Mouse (Mus musculus) small intestine, adult 2 months (tissue): Measurements from ENCODE around the gene Pitpnb.

Experiments used
- CTCF ChIP-seq: fragments of 200-500 bp; IDR thresholded peaks from 2 replicates; pipeline ENCODE4 v1.5.1; 2012; ENCODE audit warnings: low read depth, mild to moderate bottlenecking, control low read depth, inconsistent platforms, low read length, moderate library complexity, mixed read lengths; ENCODE audit not compliant: insufficient replicate concordance, insufficient read length; ENCODE audit errors: extremely low read depth
- POLR2A ChIP-seq: fragments of 200-500 bp; IDR thresholded peaks from 2 replicates; pipeline ENCODE4 v1.6.1; 2012; ENCODE audit warnings: low read depth, mild to moderate bottlenecking, control low read depth, inconsistent platforms, low read length, moderate library complexity

- TF ChIP-seq CTCF (no peak), POLR2A (no peak)
Measured at GRCm38 (mm10) chr5:111434342-111434842, 103.8 kb downstream of the Pitpnb start.
